Mouse (Mus musculus) limb, embryonic 13.5 days (tissue): Measurements from ENCODE around the gene Tmem212. TPM values are rescaled to one million over a fixed set of nuclear protein-coding genes. Genes with fewer than 3 reads are reported as not detected.

Experiments used
- ATAC-seq: fragments of 200-750 bp; cut with Nextera tagmentation; 2 replicates; pipeline ENCODE4 v1.8.0; 2017; ENCODE audit warnings: low read depth, moderate number of reproducible peaks, moderate TSS enrichment; ENCODE audit not compliant: low FRiP score
- H3K27ac ChIP-seq: fragments of 300-500 bp; sonication (generic); 2 replicates; pipeline ENCODE4 v1.5.1; 2015; ENCODE audit warnings: inconsistent platforms, mild to moderate bottlenecking, moderate library complexity
- H3K27me3 ChIP-seq: fragments of 300-500 bp; sonication (generic); 2 replicates; pipeline ENCODE4 v1.6.1; 2015; ENCODE audit warnings: mild to moderate bottlenecking, inconsistent platforms
- H3K36me3 ChIP-seq: fragments of 300-500 bp; sonication (generic); 2 replicates; pipeline ENCODE4 v1.6.1; 2015; ENCODE audit warnings: inconsistent platforms, mild to moderate bottlenecking, moderate library complexity
- H3K4me1 ChIP-seq: fragments of 300-500 bp; sonication (generic); 2 replicates; pipeline ENCODE4 v1.6.1; 2015; ENCODE audit warnings: inconsistent platforms
- H3K4me2 ChIP-seq: fragments of 300-500 bp; sonication (generic); replicated peaks from 2 replicates; pipeline ENCODE4 v1.6.1; 2015; ENCODE audit warnings: inconsistent platforms, mild to moderate bottlenecking, moderate library complexity
- H3K4me3 ChIP-seq: fragments of 300-500 bp; sonication (generic); 2 replicates; pipeline ENCODE4 v1.5.1; 2015; ENCODE audit warnings: moderate library complexity, mild to moderate bottlenecking, inconsistent platforms
- H3K9ac ChIP-seq: fragments of 300-500 bp; sonication (generic); 2 replicates; pipeline ENCODE4 v1.6.1; 2015; ENCODE audit warnings: mild to moderate bottlenecking, inconsistent platforms
- H3K9me3 ChIP-seq: fragments of 300-500 bp; sonication (generic); 2 replicates; pipeline ENCODE4 v1.6.1; 2016; ENCODE audit warnings: inconsistent platforms
- WGBS: fragments of 180-500 bp; shearing (Covaris S2); methylation state at CpG from one replicate; pipeline ENCODE4 v1.1.7; 2015; 5-methylcytosine and 5-hydroxymethylcytosine counted together
- polyA plus RNA-seq: library from polyadenylated mRNA; unstranded; fragments of >200 nt; fragmentation: Nextera tagmentation; extraction: Ambion mirVana; gene quantifications from 2 replicates; pipeline ENCODE4 v1.2.1, GENCODE M21; 2015

Tmem212 gene
- polyA plus RNA-seq, 1 experiment from 2014 or later, result not detected

- H3K9me3 ChIP-seq, result no peaks in the 10 kb centered on the region
- WGBS, result 88% methylated on average over 6 of the region's 6 CpGs
- H3K27me3 ChIP-seq, result no peaks in the 10 kb centered on the region
- H3K4me3 ChIP-seq, result no peak overlapping the region
- H3K36me3 ChIP-seq, result no peaks in the 10 kb centered on the region
- peaks cover 51% of the 10 kb centered on the region for H3K4me1 ChIP-seq
- no peak overlapping the region for H3K9ac ChIP-seq
- no peak overlapping the region for H3K4me2 ChIP-seq
- no peak for ATAC-seq
- H3K27ac ChIP-seq, result no peak overlapping the region
Observed at GRCm38 (mm10) chr3:27861086-27861485, 35.1 kb downstream of the Tmem212 start.

GRCm38 (mm10) chr3:27859161-27859561 lies 37.0 kb downstream of the Tmem212 start:
- peak; percentile 37 for ATAC-seq
- Histone ChIP-seq H3K9me3 (no peaks in the 10 kb centered on the region), H3K4me1 (peaks cover 55% of the 10 kb centered on the region), H3K4me3 (no peak overlapping the region), H3K27ac (peak overlapping the region; percentile 55; the same call in 1 of the 2 replicates), H3K4me2 (peak overlapping the region; percentile 37), H3K36me3 (no peaks in the 10 kb centered on the region), H3K27me3 (no peaks in the 10 kb centered on the region), H3K9ac (no peak overlapping the region)
- WGBS, result 3% methylated on average over 5 of the region's 5 CpGs

GRCm38 (mm10) chr3:27858441-27859115 lies 37.6 kb downstream of the Tmem212 start:
- Histone ChIP-seq H3K9me3 (no peaks in the 10 kb centered on the region), H3K27ac (peak overlapping the region; percentile 55), H3K4me1 (peaks cover 52% of the 10 kb centered on the region), H3K36me3 (no peaks in the 10 kb centered on the region), H3K4me3 (no peak overlapping the region), H3K27me3 (no peaks in the 10 kb centered on the region), H3K9ac (no peak overlapping the region), H3K4me2 (peak overlapping the region; percentile 37; the same call in 1 of the 2 replicates)
- WGBS, result 27% methylated on average over 5 of the region's 5 CpGs
- no peak for ATAC-seq

- 77% methylated on average over 2 of the region's 2 CpGs for WGBS
- Histone ChIP-seq H3K4me3 (no peak overlapping the region), H3K4me2 (no peak overlapping the region), H3K36me3 (no peaks in the 10 kb centered on the region), H3K4me1 (peaks cover 35% of the 10 kb centered on the region), H3K9ac (no peak overlapping the region), H3K27ac (no peak overlapping the region), H3K9me3 (no peaks in the 10 kb centered on the region), H3K27me3 (no peaks in the 10 kb centered on the region)
- ATAC-seq, result no peak
Observed at GRCm38 (mm10) chr3:27856288-27856687, 39.9 kb downstream of the Tmem212 start.

- 0 out of 2 replicates have a peak, but pooled peaks have one; percentile 19 for ATAC-seq
- WGBS, result 54% methylated on average over 5 of the region's 5 CpGs
- Histone ChIP-seq H3K36me3 (no peaks in the 10 kb centered on the region), H3K27ac (no peak overlapping the region), H3K4me1 (peaks cover 29% of the 10 kb centered on the region), H3K4me2 (no peak overlapping the region), H3K4me3 (no peak overlapping the region), H3K9ac (no peak overlapping the region), H3K9me3 (no peaks in the 10 kb centered on the region), H3K27me3 (no peaks in the 10 kb centered on the region)
Observed at GRCm38 (mm10) chr3:27854431-27855180, 41.6 kb downstream of the Tmem212 start.

GRCm38 (mm10) chr3:27843266-27843665 lies 52.9 kb downstream of the Tmem212 start:
- no peak for ATAC-seq
- no peaks in the 10 kb centered on the region for H3K27me3 ChIP-seq
- no peak overlapping the region for H3K4me3 ChIP-seq
- H3K9me3 ChIP-seq, result no peaks in the 10 kb centered on the region
- H3K27ac ChIP-seq, result no peak overlapping the region
- H3K36me3 ChIP-seq, result no peaks in the 10 kb centered on the region
- 78% methylated on average over 5 of the region's 5 CpGs for WGBS
- H3K4me2 ChIP-seq, result no peak overlapping the region
- H3K9ac ChIP-seq, result no peak overlapping the region
- peaks cover 3% of the 10 kb centered on the region; the same call in 1 of the 2 replicates for H3K4me1 ChIP-seq

- Histone ChIP-seq H3K27ac (no peak overlapping the region), H3K27me3 (no peaks in the 10 kb centered on the region), H3K9ac (no peak overlapping the region), H3K4me3 (no peak overlapping the region), H3K4me2 (no peak overlapping the region), H3K4me1 (peaks cover 3% of the 10 kb centered on the region; the same call in 1 of the 2 replicates), H3K36me3 (no peaks in the 10 kb centered on the region), H3K9me3 (no peaks in the 10 kb centered on the region)
- 65% methylated on average over 5 of the region's 5 CpGs for WGBS
- no peak for ATAC-seq
Observed at GRCm38 (mm10) chr3:27842856-27843255, 53.3 kb downstream of the Tmem212 start.

- ATAC-seq, result no peak
- Histone ChIP-seq H3K4me1 (peaks cover 3% of the 10 kb centered on the region; the same call in 1 of the 2 replicates), H3K27ac (no peak overlapping the region), H3K4me3 (no peak overlapping the region), H3K4me2 (no peak overlapping the region), H3K9me3 (no peaks in the 10 kb centered on the region), H3K36me3 (no peaks in the 10 kb centered on the region), H3K27me3 (no peaks in the 10 kb centered on the region), H3K9ac (no peak overlapping the region)
- WGBS, result 51% methylated on average over 9 of the region's 9 CpGs
Observed at GRCm38 (mm10) chr3:27840311-27840710, 55.9 kb downstream of the Tmem212 start.

GRCm38 (mm10) chr3:27839795-27840194 lies 56.4 kb downstream of the Tmem212 start:
- Histone ChIP-seq H3K9ac (no peak overlapping the region), H3K36me3 (no peaks in the 10 kb centered on the region), H3K4me2 (no peak overlapping the region), H3K9me3 (no peaks in the 10 kb centered on the region), H3K27me3 (no peaks in the 10 kb centered on the region), H3K27ac (no peak overlapping the region), H3K4me1 (peaks cover 3% of the 10 kb centered on the region; the same call in 1 of the 2 replicates), H3K4me3 (no peak overlapping the region)
- 67% methylated on average over 3 of the region's 3 CpGs for WGBS
- no peak for ATAC-seq

- peaks cover 3% of the 10 kb centered on the region; the same call in 1 of the 2 replicates for H3K4me1 ChIP-seq
- H3K4me2 ChIP-seq, result no peak overlapping the region
- H3K36me3 ChIP-seq, result no peaks in the 10 kb centered on the region
- ATAC-seq, result no peak
- 93% methylated on average over 9 of the region's 9 CpGs for WGBS
- no peak overlapping the region for H3K4me3 ChIP-seq
- no peaks in the 10 kb centered on the region for H3K9me3 ChIP-seq
- H3K27me3 ChIP-seq, result no peaks in the 10 kb centered on the region
- no peak overlapping the region for H3K27ac ChIP-seq
- no peak overlapping the region for H3K9ac ChIP-seq
Observed at GRCm38 (mm10) chr3:27839231-27839630, 56.9 kb downstream of the Tmem212 start.

- 77% methylated on average over 3 of the region's 3 CpGs for WGBS
- peaks cover 3% of the 10 kb centered on the region; the same call in 1 of the 2 replicates for H3K4me1 ChIP-seq
- no peaks in the 10 kb centered on the region for H3K27me3 ChIP-seq
- H3K4me3 ChIP-seq, result no peak overlapping the region
- H3K4me2 ChIP-seq, result no peak overlapping the region
- H3K27ac ChIP-seq, result no peak overlapping the region
- ATAC-seq, result no peak
- 0 out of 2 replicates have a peak, but pooled peaks cover 4% of the 10 kb centered on the region for H3K9me3 ChIP-seq
- no peak overlapping the region for H3K9ac ChIP-seq
- H3K36me3 ChIP-seq, result no peaks in the 10 kb centered on the region
Observed at GRCm38 (mm10) chr3:27836297-27836696, 59.9 kb downstream of the Tmem212 start.

GRCm38 (mm10) chr3:27835786-27836185 lies 60.4 kb downstream of the Tmem212 start:
- H3K27me3 ChIP-seq, result no peaks in the 10 kb centered on the region
- 0 out of 2 replicates have a peak, but pooled peaks cover 4% of the 10 kb centered on the region for H3K9me3 ChIP-seq
- H3K36me3 ChIP-seq, result no peaks in the 10 kb centered on the region
- H3K27ac ChIP-seq, result no peak overlapping the region
- H3K9ac ChIP-seq, result no peak overlapping the region
- H3K4me2 ChIP-seq, result no peak overlapping the region
- H3K4me3 ChIP-seq, result no peak overlapping the region
- 87% methylated on average over 8 of the region's 8 CpGs for WGBS
- ATAC-seq, result no peak
- peaks cover 3% of the 10 kb centered on the region; the same call in 1 of the 2 replicates for H3K4me1 ChIP-seq
